Mouse (Mus musculus) embryonic facial prominence, embryonic 13.5 days (tissue): ENCODE data around the gene Vmn1r14. TPM values are rescaled to one million over a fixed set of nuclear protein-coding genes. Genes with fewer than 3 reads are reported as not detected.
"Not testable (repeated sequence)": the region's sequence is repeated elsewhere in the genome, so short reads cannot be mapped to it uniquely, and the experiment has no call there.

ENCODE experiments used
- ATAC-seq: fragments of 200-750 bp; cut with Nextera tagmentation; 2 replicates; pipeline ENCODE4 v1.8.0; 2017; ENCODE audit warnings: low read depth; ENCODE audit not compliant: insufficient number of reproducible peaks, insufficient read depth, low FRiP score, low TSS enrichment
- H3K27ac ChIP-seq: fragments of 300-500 bp; sonication (generic); 2 replicates; pipeline ENCODE4 v1.5.1; 2015; ENCODE audit warnings: moderate library complexity, mild to moderate bottlenecking, inconsistent platforms
- H3K27me3 ChIP-seq: fragments of 300-500 bp; sonication (generic); 2 replicates; pipeline ENCODE4 v1.6.1; 2015; ENCODE audit warnings: mild to moderate bottlenecking, inconsistent platforms
- H3K36me3 ChIP-seq: fragments of 300-500 bp; sonication (generic); 2 replicates; pipeline ENCODE4 v1.6.1; 2015; ENCODE audit warnings: mild to moderate bottlenecking, inconsistent platforms
- H3K4me1 ChIP-seq: fragments of 300-500 bp; sonication (generic); 2 replicates; pipeline ENCODE4 v1.6.1; 2015; ENCODE audit warnings: inconsistent platforms
- H3K4me2 ChIP-seq: fragments of 300-500 bp; sonication (generic); 2 replicates; pipeline ENCODE4 v1.6.1; 2015; ENCODE audit warnings: moderate library complexity, mild to moderate bottlenecking, inconsistent platforms
- H3K4me3 ChIP-seq: fragments of 300-500 bp; sonication (generic); 2 replicates; pipeline ENCODE4 v1.5.1; 2015; ENCODE audit warnings: mild to moderate bottlenecking, inconsistent platforms
- H3K9ac ChIP-seq: fragments of 300-500 bp; sonication (generic); 2 replicates; pipeline ENCODE4 v1.6.1; 2015; ENCODE audit warnings: mild to moderate bottlenecking, inconsistent platforms
- H3K9me3 ChIP-seq: fragments of 300-500 bp; sonication (generic); 2 replicates; pipeline ENCODE4 v1.6.1; 2016; ENCODE audit warnings: inconsistent platforms
- WGBS: fragments of 180-500 bp; shearing (Covaris S2); methylation state at CpG from one replicate; pipeline ENCODE4 v1.1.7; 2015; ENCODE audit warnings: mixed read lengths; 5-methylcytosine and 5-hydroxymethylcytosine counted together
- polyA plus RNA-seq: library from polyadenylated mRNA; unstranded; fragments of >200 nt; fragmentation: Nextera tagmentation; extraction: Ambion mirVana; gene quantifications from 2 replicates; pipeline ENCODE4 v1.2.1, GENCODE M21; 2015

The Vmn1r14 gene
- polyA plus RNA-seq = not detected in 2 replicates

GRCm38 (mm10) chr6:57231386-57231785 lies at the start of gene Vmn1r14:
TSS of gene Vmn1r14 (plus strand) at chr6:57231686.
- Histone ChIP-seq H3K9me3 (no peaks in the 10 kb centered on the region), H3K4me2 (no peak within 1 kb of the TSS), H3K27me3 (no peaks in the 10 kb centered on the region), H3K4me3 (no peak within 1 kb of the TSS), H3K4me1 (no peaks in the 10 kb centered on the region), H3K9ac (no peak within 1 kb of the TSS), H3K36me3 (no peaks in the 10 kb centered on the region), H3K27ac (no peak within 1 kb of the TSS)
- no peak for ATAC-seq
- 86% methylated on average over 3 of the region's 3 CpGs for WGBS

GRCm38 (mm10) chr6:57190016-57190415 lies 41.5 kb upstream of the Vmn1r14 start:
- 50% methylated on average over 3 of the region's 3 CpGs for WGBS

GRCm38 (mm10) chr6:57202990-57203389 lies 28.5 kb upstream of the Vmn1r14 start, which contains the start of gene Vmn1r13:
TSS of gene Vmn1r13 (plus strand) at chr6:57203290.
- not testable (repeated sequence) for H3K27ac ChIP-seq, H3K4me2 ChIP-seq, H3K4me1 ChIP-seq, H3K9me3 ChIP-seq, H3K36me3 ChIP-seq, H3K4me3 ChIP-seq, H3K9ac ChIP-seq, H3K27me3 ChIP-seq, ATAC-seq
- 86% methylated on average over 1 of the region's 1 CpGs for WGBS

More at GRCm38 (mm10) chr6:57190016-57190415, 41.5 kb upstream of the Vmn1r14 start:
- not testable (repeated sequence) for H3K36me3 ChIP-seq, H3K4me1 ChIP-seq, H3K4me3 ChIP-seq, ATAC-seq, H3K9me3 ChIP-seq, H3K9ac ChIP-seq, H3K27me3 ChIP-seq, H3K27ac ChIP-seq, H3K4me2 ChIP-seq

GRCm38 (mm10) chr6:57257652-57258051 lies 26.2 kb downstream of the Vmn1r14 start, which contains the start of gene Vmn1r15:
TSS of gene Vmn1r15 (plus strand) at chr6:57257952.
- 66% methylated on average over 1 of the region's 1 CpGs for WGBS

GRCm38 (mm10) chr6:57260990-57261389 lies 29.5 kb downstream of the Vmn1r14 start:
- ATAC-seq = no peak

More at GRCm38 (mm10) chr6:57257652-57258051, 26.2 kb downstream of the Vmn1r14 start, which contains the start of gene Vmn1r15:
- Histone ChIP-seq H3K27ac (no peak within 1 kb of the TSS), H3K4me3 (no peak within 1 kb of the TSS), H3K4me2 (no peak within 1 kb of the TSS), H3K9me3 (no peaks in the 10 kb centered on the region), H3K4me1 (no peaks in the 10 kb centered on the region), H3K27me3 (no peaks in the 10 kb centered on the region), H3K36me3 (no peaks in the 10 kb centered on the region), H3K9ac (no peak within 1 kb of the TSS)
- ATAC-seq = no peak

GRCm38 (mm10) chr6:57271881-57272280 lies 40.4 kb downstream of the Vmn1r14 start:
- H3K36me3 ChIP-seq = no peaks in the 10 kb centered on the region
- H3K27ac ChIP-seq = no peak overlapping the region
- no peak for ATAC-seq
- H3K9me3 ChIP-seq = no peaks in the 10 kb centered on the region
- H3K4me3 ChIP-seq = no peak overlapping the region
- no peaks in the 10 kb centered on the region for H3K27me3 ChIP-seq
- no peak overlapping the region for H3K4me2 ChIP-seq
- H3K9ac ChIP-seq = no peak overlapping the region
- 66% methylated on average over 3 of the region's 3 CpGs for WGBS
- H3K4me1 ChIP-seq = no peaks in the 10 kb centered on the region

More at GRCm38 (mm10) chr6:57260990-57261389, 29.5 kb downstream of the Vmn1r14 start:
- Histone ChIP-seq H3K36me3 (no peaks in the 10 kb centered on the region), H3K4me2 (no peak overlapping the region), H3K4me3 (no peak overlapping the region), H3K9ac (no peak overlapping the region), H3K27me3 (no peaks in the 10 kb centered on the region), H3K27ac (no peak overlapping the region), H3K4me1 (no peaks in the 10 kb centered on the region), H3K9me3 (no peaks in the 10 kb centered on the region)
- 86% methylated on average over 2 of the region's 2 CpGs for WGBS

- no peak overlapping the region for H3K9ac ChIP-seq
- no peak overlapping the region for H3K27ac ChIP-seq
- H3K9me3 ChIP-seq = no peaks in the 10 kb centered on the region
Observed at GRCm38 (mm10) chr6:57272517-57272916, 41.0 kb downstream of the Vmn1r14 start.

GRCm38 (mm10) chr6:57278952-57279351 lies 47.5 kb downstream of the Vmn1r14 start:
- Histone ChIP-seq H3K27ac (no peak overlapping the region), H3K4me3 (no peak overlapping the region), H3K9me3 (no peaks in the 10 kb centered on the region), H3K36me3 (no peaks in the 10 kb centered on the region), H3K9ac (no peak overlapping the region), H3K27me3 (no peaks in the 10 kb centered on the region), H3K4me1 (no peaks in the 10 kb centered on the region), H3K4me2 (no peak overlapping the region)
- no peak for ATAC-seq

More at GRCm38 (mm10) chr6:57272517-57272916, 41.0 kb downstream of the Vmn1r14 start:
- Histone ChIP-seq H3K36me3 (no peaks in the 10 kb centered on the region), H3K27me3 (no peaks in the 10 kb centered on the region), H3K4me3 (no peak overlapping the region), H3K4me2 (no peak overlapping the region), H3K4me1 (no peaks in the 10 kb centered on the region)
- ATAC-seq = no peak

Other genes with a start within 250 kb of the Vmn1r14 start
- gene Vmn1r6, start 234.4 kb upstream of the Vmn1r14 start, polyA plus RNA-seq = not detected in 2 replicates
- not detected in 2 replicates for gene Vmn1r7, start 206.4 kb upstream of the Vmn1r14 start, polyA plus RNA-seq
- not detected in 2 replicates for gene Vmn1r8, start 199.4 kb upstream of the Vmn1r14 start, polyA plus RNA-seq
- not detected in 2 replicates for gene Vmn1r9, start 164.9 kb upstream of the Vmn1r14 start, polyA plus RNA-seq
- gene Vmn1r10, start 122.2 kb upstream of the Vmn1r14 start, polyA plus RNA-seq = not detected in 2 replicates
- not detected in 2 replicates for gene Vmn1r11, start 98.2 kb upstream of the Vmn1r14 start, polyA plus RNA-seq
- gene Vmn1r12, start 74.8 kb upstream of the Vmn1r14 start, polyA plus RNA-seq = not detected in 2 replicates
- not detected in 2 replicates for gene Vmn1r13, start 28.4 kb upstream of the Vmn1r14 start, polyA plus RNA-seq
- gene Vmn1r15, start 26.3 kb downstream of the Vmn1r14 start, polyA plus RNA-seq = not detected in 2 replicates
- not detected in 2 replicates for gene Vmn1r16, start 97.8 kb downstream of the Vmn1r14 start, polyA plus RNA-seq
- not detected in 2 replicates for gene Vmn1r17, start 132.0 kb downstream of the Vmn1r14 start, polyA plus RNA-seq
- gene Vmn1r18, start 164.1 kb downstream of the Vmn1r14 start, polyA plus RNA-seq = not detected in 2 replicates
- not detected in 2 replicates for gene Vmn1r19, start 172.1 kb downstream of the Vmn1r14 start, polyA plus RNA-seq
- gene Vmn1r20, start 197.2 kb downstream of the Vmn1r14 start, polyA plus RNA-seq = not detected in 2 replicates